Mouse (Mus musculus) cortical plate, adult 2 months (tissue): Measurements from ENCODE around the gene Tmem51.

ENCODE experiments used
- CTCF ChIP-seq: fragments of 200-500 bp; IDR thresholded peaks from 2 replicates; pipeline ENCODE4 v1.5.1; 2011; ENCODE audit warnings: mild to moderate bottlenecking, control low read depth, low read length; ENCODE audit not compliant: insufficient read depth; ENCODE audit errors: extremely low read depth
- POLR2A ChIP-seq: fragments of 200-500 bp; IDR thresholded peaks from 2 replicates; pipeline ENCODE4 v1.6.1; 2011; ENCODE audit warnings: mild to moderate bottlenecking, low read length, control low read depth; ENCODE audit not compliant: insufficient read depth; ENCODE audit errors: extremely low read depth

DNA sequence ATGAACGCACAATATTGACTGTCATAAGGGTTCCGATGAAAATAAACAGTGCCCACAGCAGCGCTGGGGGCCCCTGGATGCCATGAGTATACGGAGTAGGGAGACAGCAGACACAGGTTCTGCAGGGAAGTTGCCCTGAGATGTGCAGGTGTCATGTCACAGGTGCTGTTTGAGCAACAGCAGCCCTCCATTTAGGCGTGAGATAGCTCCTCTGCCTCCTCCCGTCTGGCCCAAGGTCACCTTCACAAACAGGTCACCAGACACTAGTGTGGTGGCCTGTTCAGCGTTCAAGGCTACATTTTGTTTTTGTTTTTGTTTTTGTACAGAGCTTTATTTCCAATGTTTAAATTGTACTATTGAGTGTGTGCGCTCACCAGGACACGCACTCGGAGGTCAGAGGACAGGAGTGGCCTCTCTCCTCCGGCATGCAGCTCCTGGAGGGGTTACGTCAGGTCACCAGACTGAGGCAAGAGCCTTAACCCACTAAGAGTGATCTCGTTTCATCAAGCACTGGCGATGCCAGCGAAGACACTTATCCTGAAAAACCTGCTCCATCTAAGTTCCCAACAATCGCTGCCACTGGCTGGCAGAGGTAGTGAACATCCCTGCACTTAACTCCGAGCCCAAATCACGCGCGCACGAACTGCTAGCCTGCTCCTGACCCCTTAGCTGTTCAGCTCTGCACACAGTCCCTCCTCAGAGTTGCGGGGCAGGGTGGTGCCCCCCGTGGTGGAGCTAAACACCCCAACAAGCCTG is 22.4 kb downstream of the Tmem51 start:
- TF ChIP-seq POLR2A (no peak), CTCF (no peak)
